In genomic region chr14:47160051-47160640, GRCm38 (mm10) we compare ENCODE assay signal across 20 mouse cellular contexts. TPM values are rescaled to one million over a fixed set of nuclear protein-coding genes. Genes with fewer than 3 reads are reported as not detected.
DNase-seq lines count a peak whose midpoint lies in the region; ATAC-seq lines count a peak whose summit lies in the region.
"Had no signal": no experiment of that assay in that cellular context is flagged by ENCODE, and none has a peak within 500 bp of the region (broad histone marks: within the 10 kb centered on the region; RNA-seq: fewer than 3 reads in every experiment).

No protein-coding gene starts in this region.

- DNase-seq in adrenal gland, adult (ENCODE audit: inconsistent age in 2 of 2, low spot score in 1 of 2): peak; percentile 81 to 93
- no peak for DNase-seq in adrenal gland, postnatal 4 days (ENCODE audit: low spot score in 2 of 2)
- peak; percentile 18 for DNase-seq in ovary, adult 18-20 months (ENCODE audit: low spot score)
- DNase-seq in ovary, postnatal 10 days (ENCODE audit: low spot score): no peak
- DNase-seq in adrenal gland, postnatal 25 days: peak; percentile 44
- DNase-seq in lung, postnatal 10 days: no peak
- DNase-seq: cerebellum, adult 18-20 months; cerebellum, adult 9-10 months; cerebellum, postnatal 14 days; heart, adult 18-20 months; heart, postnatal 14 days; heart, postnatal 4 days; kidney, adult 18-20 months had no signal

- no peak for ATAC-seq in activated CD4-positive, CD25-positive, alpha-beta regulatory T cell, adult 4 months
- no peak for ATAC-seq in monocyte, adult 5-6 weeks (replicated peaks; ENCODE audit: insufficient number of reproducible peaks, low FRiP score, low TSS enrichment, poor library complexity, severe bottlenecking)
- ATAC-seq: forebrain, embryonic 15.5 days; hindbrain, postnatal 0 days; inflammation-experienced regulatory T-cells, adult 6 months; intestine, embryonic 16.5 days; Patski had no signal

RNA-seq across cellular contexts. Expression of gene Gch1, which starts 29.1 kb away (rescaled TPM):
- total RNA-seq in adrenal gland, postnatal 4 days (2021): 10 to 100 TPM; 42.3 to 43.9 TPM
- 66.2 and 71.6 TPM in 2 replicates for total RNA-seq in adrenal gland, postnatal 25 days (2021)
- 1 to 10 TPM; 2.1 to 2.4 TPM for polyA plus RNA-seq in activated CD4-positive, CD25-positive, alpha-beta regulatory T cell, adult 4 months (2017; shearing (Covaris generic))
- 19.6 to 32.1 TPM (median 28.6 TPM) in 3 replicates for total RNA-seq in monocyte, adult 5-6 weeks (2017)

Comparison
In these comparisons a context has a peak if more than half of its experiments do, and no peak if none do; other contexts are left out.
1. DNase-seq: peak in adrenal gland, adult (2 of 2), ovary, adult 18-20 months (single experiment) and adrenal gland, postnatal 25 days (single experiment); none in adrenal gland, postnatal 4 days (0 of 2), ovary, postnatal 10 days (single experiment) and lung, postnatal 10 days (single experiment).